Mouse (Mus musculus) embryonic facial prominence, embryonic 10.5 days (tissue): ENCODE results near the gene Baiap2. TPM values are rescaled to one million over a fixed set of nuclear protein-coding genes. Genes with fewer than 3 reads are reported as not detected.

ENCODE experiments used
- DNase-seq: peaks from one replicate; pipeline ENCODE4 v3.0.0-alpha.2; 2017; ENCODE audit warnings: low spot score
- H3K27ac ChIP-seq: fragments of 300-500 bp; sonication (generic); replicated peaks from 2 replicates; pipeline ENCODE4 v1.5.1; 2016; ENCODE audit warnings: mild to moderate bottlenecking
- H3K27me3 ChIP-seq: fragments of 300-500 bp; sonication (generic); replicated peaks from 2 replicates; pipeline ENCODE4 v1.6.1; 2016; ENCODE audit warnings: low read depth, mild to moderate bottlenecking; ENCODE audit not compliant: poor library complexity, severe bottlenecking
- H3K36me3 ChIP-seq: fragments of 300-500 bp; sonication (generic); replicated peaks from 2 replicates; pipeline ENCODE4 v1.6.1; 2016; ENCODE audit warnings: mild to moderate bottlenecking, moderate library complexity
- H3K4me1 ChIP-seq: fragments of 300-500 bp; sonication (generic); 2 replicates; pipeline ENCODE4 v1.6.1; 2016
- H3K4me3 ChIP-seq: fragments of 300-500 bp; sonication (generic); 2 replicates; pipeline ENCODE4 v1.5.1; 2016; ENCODE audit warnings: mild to moderate bottlenecking, moderate library complexity
- H3K9me3 ChIP-seq: fragments of 300-500 bp; sonication (generic); 2 replicates; pipeline ENCODE4 v1.6.1; 2016; ENCODE audit warnings: mild to moderate bottlenecking
- WGBS: fragments of 180-500 bp; shearing (Covaris S2); methylation state at CpG from one replicate; pipeline ENCODE4 v1.1.7; 2016; 5-methylcytosine and 5-hydroxymethylcytosine counted together
- polyA plus RNA-seq: library from polyadenylated mRNA; unstranded; fragments of >200 nt; fragmentation: Nextera tagmentation; extraction: Ambion mirVana; gene quantifications from 2 replicates; pipeline ENCODE4 v1.2.1, GENCODE M21; 2016

The Baiap2 gene
- 9.6 and 11.0 TPM in 2 replicates for polyA plus RNA-seq

DNA sequence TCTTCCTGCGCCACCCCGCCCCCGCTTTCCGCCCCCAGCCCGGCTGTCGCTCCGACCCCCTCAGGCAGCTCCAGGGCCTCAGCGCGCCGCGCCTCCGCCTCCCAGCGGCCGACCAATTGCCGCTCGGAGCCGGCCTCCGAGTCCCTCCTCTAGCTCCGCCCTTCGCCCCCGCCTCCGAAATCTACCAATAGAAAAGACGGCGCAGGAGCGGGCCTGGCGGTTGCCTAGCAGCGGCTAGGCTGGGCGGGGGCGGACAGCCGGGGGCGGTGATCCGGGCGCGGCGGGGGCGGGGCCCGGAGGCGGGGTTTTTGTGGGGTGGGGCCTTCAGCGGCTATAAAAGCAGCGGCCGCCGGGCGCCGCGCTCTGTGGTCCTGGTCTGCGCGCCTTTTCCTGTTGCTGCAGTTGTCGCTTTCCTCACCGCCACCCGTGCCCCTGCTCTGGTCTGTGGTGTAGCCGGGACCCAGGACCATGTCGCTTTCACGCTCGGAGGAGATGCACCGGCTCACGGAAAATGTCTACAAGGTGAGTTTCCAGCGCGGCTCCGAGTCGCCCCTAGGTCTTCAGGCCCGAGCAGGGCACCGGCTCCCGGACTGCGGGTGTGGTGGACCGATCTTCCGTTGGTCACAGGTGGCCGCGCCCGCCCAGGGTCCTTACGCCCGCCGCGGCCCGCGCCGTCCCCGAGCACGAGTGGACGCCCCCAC lies at the start of gene Baiap2:
Gene Baiap2 (plus strand): TSS at position 37 of the 701 bp plus-strand sequence.
- DNase-seq: peak; percentile 100
- no peaks in the 10 kb centered on the region for H3K9me3 ChIP-seq
- peak within 1 kb of the TSS; percentile 86 for H3K27ac ChIP-seq
- WGBS: under 1% methylated on average over 79 of the region's 79 CpGs
- no peaks in the 10 kb centered on the region for H3K36me3 ChIP-seq
- H3K4me3 ChIP-seq: peak within 1 kb of the TSS; percentile 72
- peaks cover 55% of the 10 kb centered on the region for H3K27me3 ChIP-seq
- H3K4me1 ChIP-seq: peaks cover 81% of the 10 kb centered on the region

DNA sequence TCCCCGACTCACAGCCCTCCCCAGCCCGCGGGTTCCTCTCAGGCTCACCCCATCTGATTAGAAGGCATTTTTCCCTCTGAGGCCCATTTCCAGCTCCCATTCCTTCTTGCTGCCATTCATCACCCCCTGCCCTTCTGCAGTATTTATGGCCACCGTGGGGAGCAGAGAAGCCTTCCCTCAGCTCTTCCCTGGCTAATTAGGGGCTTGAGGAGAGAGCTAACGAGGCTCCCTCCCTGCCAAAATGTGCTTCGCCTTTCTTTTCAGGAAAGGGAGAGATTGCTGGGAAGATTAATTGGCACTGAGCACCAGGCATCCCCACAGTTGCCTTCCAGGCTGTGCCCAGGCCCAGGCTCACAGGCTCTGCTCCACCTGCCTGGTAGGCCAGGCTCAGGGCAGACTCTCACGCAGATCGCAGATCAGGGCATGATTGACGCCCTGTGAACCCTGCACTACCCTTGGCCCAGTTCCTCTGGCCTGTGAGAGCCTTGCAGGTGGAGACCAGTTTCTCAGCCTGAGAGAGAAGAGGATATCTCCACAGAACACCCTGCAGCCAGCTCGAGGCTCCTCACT lies 48.8 kb upstream of the Baiap2 start:
- H3K4me3 ChIP-seq: no peak overlapping the region
- 76% methylated on average over 10 of the region's 10 CpGs for WGBS
- no peak for DNase-seq
- no peaks in the 10 kb centered on the region for H3K27me3 ChIP-seq
- H3K4me1 ChIP-seq: no peaks in the 10 kb centered on the region
- H3K27ac ChIP-seq: no peak overlapping the region
- H3K36me3 ChIP-seq: peaks cover 95% of the 10 kb centered on the region
- no peaks in the 10 kb centered on the region for H3K9me3 ChIP-seq

DNA sequence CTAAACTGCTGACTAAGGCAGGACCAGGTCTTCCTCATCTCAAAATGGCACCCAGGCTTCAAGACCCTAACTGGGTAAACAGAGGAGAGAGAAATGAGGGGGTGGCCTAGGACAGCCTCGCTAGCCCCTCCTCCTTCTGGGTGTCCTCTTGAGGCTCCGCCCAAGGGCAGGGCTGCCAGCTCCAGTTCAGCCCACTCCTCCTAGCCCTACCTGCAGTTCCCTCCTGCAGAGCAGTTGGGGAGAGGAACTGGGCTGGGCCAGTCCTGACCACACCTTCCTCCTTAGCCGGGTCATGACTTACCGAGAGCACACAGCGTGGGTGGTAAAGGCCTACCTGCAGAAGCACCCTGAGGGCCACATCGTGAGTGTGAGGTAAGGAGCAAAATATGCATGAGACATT lies 47.9 kb upstream of the Baiap2 start:
- no peak overlapping the region for H3K27ac ChIP-seq
- no peak overlapping the region for H3K4me3 ChIP-seq
- H3K36me3 ChIP-seq: peaks cover 95% of the 10 kb centered on the region
- WGBS: 62% methylated on average over 6 of the region's 6 CpGs
- no peaks in the 10 kb centered on the region for H3K4me1 ChIP-seq
- no peaks in the 10 kb centered on the region for H3K9me3 ChIP-seq
- H3K27me3 ChIP-seq: no peaks in the 10 kb centered on the region
- no peak for DNase-seq

DNA sequence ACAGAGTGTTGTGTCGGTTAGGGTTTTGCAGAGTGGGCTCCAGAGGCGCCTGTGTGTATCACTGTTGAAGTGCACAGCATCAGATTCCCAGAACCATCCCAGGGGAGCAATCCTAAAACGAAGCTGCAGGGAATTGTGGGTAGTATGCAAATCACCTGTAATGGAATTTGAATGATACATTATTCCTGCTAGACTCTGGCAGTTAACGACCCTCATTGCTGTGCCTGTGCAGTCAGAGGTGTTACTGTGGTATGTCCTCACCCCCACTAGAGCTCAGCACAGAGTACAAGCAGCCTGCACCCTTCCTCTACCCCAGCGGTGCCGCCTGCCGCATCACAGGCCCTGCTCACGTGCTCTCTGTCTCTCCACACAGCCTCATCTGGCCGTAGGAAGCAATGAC lies 45.5 kb upstream of the Baiap2 start:
- WGBS: 84% methylated on average over 9 of the region's 9 CpGs
- H3K27ac ChIP-seq: no peak overlapping the region
- no peak for DNase-seq

DNA sequence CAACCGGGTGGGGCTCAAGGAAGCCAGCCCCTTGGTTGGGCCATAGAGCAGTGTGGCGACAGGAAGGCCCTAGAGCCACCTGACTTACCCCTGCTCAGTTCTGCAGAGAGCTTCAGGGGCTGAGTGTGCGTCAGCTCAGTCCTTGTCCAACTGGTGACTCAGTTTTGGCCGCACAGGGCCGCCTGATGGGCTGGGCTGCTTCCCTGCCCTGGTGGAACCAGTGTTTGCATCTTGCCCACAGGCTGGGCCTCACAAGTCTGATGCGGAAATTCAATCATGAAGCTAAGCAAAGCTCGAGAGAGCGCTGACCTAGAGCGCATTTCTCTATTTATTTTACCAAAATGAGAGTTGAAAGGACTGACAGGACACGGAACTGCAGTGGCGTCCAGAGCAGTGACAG lies 43.6 kb upstream of the Baiap2 start:
- no peak for DNase-seq
- no peak overlapping the region for H3K4me3 ChIP-seq
- H3K36me3 ChIP-seq: peaks cover 56% of the 10 kb centered on the region
- no peaks in the 10 kb centered on the region for H3K9me3 ChIP-seq
- no peaks in the 10 kb centered on the region for H3K27me3 ChIP-seq
- whole genome bisulfite sequencing: 89% methylated on average over 11 of the region's 11 CpGs
- no peak overlapping the region for H3K27ac ChIP-seq
- no peaks in the 10 kb centered on the region for H3K4me1 ChIP-seq

More for the DNA sequence above, 45.5 kb upstream of the Baiap2 start:
- peaks cover 72% of the 10 kb centered on the region for H3K36me3 ChIP-seq
- no peaks in the 10 kb centered on the region for H3K9me3 ChIP-seq
- H3K27me3 ChIP-seq: no peaks in the 10 kb centered on the region
- H3K4me1 ChIP-seq: no peaks in the 10 kb centered on the region
- H3K4me3 ChIP-seq: no peak overlapping the region

DNA sequence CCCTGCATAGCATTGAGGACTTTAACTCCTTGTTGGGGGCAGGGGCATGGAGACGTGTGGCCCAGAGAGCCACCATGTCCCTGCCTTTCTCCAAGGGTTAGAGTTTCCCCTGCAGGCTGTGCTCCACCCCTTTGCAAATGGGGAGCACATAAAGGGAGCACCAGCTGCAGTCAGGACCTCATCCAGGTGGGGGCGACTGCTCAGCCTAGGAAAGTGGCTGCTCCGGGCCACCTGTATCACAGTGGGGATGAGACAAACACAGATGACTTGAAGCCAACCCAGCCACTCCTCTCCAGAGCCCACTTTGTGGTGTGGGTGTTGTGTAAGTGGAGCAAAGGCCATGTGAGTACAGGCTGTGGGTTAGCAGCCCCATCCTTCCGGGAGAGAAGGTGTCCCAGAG lies 41.4 kb upstream of the Baiap2 start:
- Histone ChIP-seq H3K4me1 (peaks cover 8% of the 10 kb centered on the region), H3K27ac (no peak overlapping the region), H3K27me3 (peaks cover 5% of the 10 kb centered on the region; the same call in 1 of the 2 replicates), H3K9me3 (no peaks in the 10 kb centered on the region), H3K4me3 (no peak overlapping the region), H3K36me3 (peaks cover 34% of the 10 kb centered on the region)
- DNase-seq: no peak
- WGBS: 76% methylated on average over 4 of the region's 4 CpGs

DNA sequence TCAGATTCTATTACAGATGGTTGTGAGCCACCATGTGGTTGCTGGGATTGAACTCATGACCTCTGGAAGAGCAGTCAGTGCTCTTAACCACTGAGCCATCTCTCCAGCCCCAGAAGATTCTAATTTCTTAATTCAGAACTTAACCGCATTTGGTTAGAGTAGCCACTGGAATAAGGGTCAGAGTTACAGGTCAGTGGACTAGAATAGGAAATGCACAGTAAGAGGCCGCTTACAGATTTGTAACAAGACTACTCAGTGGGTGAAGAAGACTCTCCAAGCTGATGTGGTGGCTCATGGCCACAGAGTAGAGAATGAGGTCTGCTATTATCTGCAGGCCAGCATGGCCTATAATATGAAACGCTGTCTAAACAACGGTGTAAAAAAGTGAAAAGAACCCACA lies 39.7 kb upstream of the Baiap2 start:
- peaks cover 18% of the 10 kb centered on the region for H3K36me3 ChIP-seq
- 87% methylated on average over 4 of the region's 4 CpGs for WGBS
- no peak for DNase-seq
- H3K4me1 ChIP-seq: peaks cover 8% of the 10 kb centered on the region
- H3K27ac ChIP-seq: no peak overlapping the region
- no peaks in the 10 kb centered on the region for H3K9me3 ChIP-seq
- H3K4me3 ChIP-seq: no peak overlapping the region
- peaks cover 13% of the 10 kb centered on the region; the same call in 1 of the 2 replicates for H3K27me3 ChIP-seq

DNA sequence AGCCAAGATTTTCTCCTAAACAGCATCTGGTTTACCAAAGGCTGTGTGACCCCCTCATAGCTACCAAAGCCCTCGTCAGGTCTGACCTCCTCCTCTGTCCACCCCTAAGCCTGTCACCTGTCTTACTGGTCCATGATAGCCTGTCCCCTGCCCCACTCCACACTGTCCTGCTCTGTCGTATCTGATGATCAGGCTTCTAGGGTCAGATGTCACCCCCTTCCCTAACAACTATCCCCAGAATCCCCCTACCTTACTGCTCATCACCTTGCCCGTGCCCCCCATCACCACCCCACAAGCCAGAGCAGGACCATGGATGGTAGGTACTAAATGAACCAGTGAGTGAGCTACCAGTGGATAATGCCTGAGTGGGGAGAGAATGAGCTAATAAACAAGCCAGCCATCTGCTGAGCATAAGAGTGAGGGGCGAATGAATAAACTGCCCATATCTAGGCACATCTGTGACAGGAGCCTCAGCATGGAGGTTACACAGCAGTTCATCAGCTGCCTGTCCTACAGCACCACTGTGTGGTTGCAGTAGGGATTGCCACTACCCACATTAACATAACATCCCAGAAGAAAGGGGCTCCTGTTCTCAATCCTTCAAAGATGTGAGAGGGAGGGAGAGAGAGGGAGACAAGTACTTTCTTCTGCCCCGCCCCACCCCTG lies 37.8 kb upstream of the Baiap2 start:
- H3K27ac ChIP-seq: no peak overlapping the region; the same call in 1 of the 2 replicates
- peak; percentile 75 for DNase-seq
- H3K4me3 ChIP-seq: no peak overlapping the region
- 31% methylated on average over 5 of the region's 5 CpGs for WGBS
- no peaks in the 10 kb centered on the region for H3K36me3 ChIP-seq
- no peaks in the 10 kb centered on the region for H3K9me3 ChIP-seq
- peaks cover 21% of the 10 kb centered on the region; the same call in 1 of the 2 replicates for H3K27me3 ChIP-seq
- H3K4me1 ChIP-seq: peaks cover 18% of the 10 kb centered on the region

DNA sequence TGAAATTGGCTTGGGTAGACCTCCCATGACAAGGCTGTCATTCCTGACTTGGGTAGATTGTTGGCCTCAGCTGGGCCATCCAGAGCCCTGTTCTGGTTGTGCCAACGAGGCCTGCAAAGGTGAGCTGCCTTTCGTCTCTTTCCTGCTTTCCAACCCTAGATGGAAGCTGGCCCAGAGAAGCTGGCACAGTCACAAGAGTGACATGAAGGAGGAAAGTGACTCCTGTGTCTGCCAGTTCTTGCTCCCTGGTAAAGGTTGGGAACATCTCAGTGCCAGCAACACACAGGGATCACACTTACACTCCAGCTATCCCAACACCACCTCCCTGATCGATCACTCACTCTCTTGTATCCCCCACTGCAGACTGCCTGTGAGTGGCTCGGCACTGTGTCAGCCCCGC lies 36.8 kb upstream of the Baiap2 start:
- Histone ChIP-seq H3K9me3 (no peaks in the 10 kb centered on the region), H3K36me3 (no peaks in the 10 kb centered on the region), H3K27ac (no peak overlapping the region), H3K4me1 (peaks cover 23% of the 10 kb centered on the region), H3K4me3 (no peak overlapping the region), H3K27me3 (peaks cover 21% of the 10 kb centered on the region; the same call in 1 of the 2 replicates)
- DNase-seq: no peak
- 85% methylated on average over 5 of the region's 5 CpGs for WGBS

DNA sequence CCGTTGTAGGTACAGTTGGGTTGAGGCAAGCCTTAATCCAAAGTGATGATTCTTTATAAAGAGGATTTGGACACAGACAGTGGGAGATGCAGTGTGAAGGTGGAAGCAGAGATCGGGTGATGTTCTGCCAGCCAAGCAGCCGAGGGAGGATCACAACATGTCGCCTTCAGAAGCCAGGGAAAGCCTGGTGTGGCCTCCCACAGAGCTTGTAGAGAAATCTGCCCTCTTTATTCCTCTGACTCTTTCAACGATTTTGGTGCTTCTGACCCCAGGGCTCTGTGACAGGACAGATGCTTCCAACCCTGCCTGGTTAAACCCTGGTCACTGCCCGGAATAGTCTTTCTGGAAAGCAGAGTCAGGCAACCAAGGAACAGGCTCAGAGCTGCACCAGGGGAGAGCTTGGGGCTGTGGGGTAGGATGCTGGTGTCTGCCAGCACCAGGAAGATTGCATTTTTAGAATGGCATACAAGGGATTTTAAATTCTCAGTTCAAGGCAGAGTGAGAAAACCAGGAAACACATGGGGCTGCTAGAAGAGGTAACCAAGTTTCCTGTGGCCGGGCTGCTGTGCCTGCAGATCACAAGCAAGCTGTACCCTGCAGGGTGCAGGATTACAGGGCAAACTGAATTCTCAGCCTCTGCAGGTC lies 35.4 kb upstream of the Baiap2 start:
- WGBS: 45% methylated on average over 7 of the region's 7 CpGs
- H3K27me3 ChIP-seq: peaks cover 21% of the 10 kb centered on the region; the same call in 1 of the 2 replicates
- H3K27ac ChIP-seq: no peak overlapping the region
- H3K36me3 ChIP-seq: no peaks in the 10 kb centered on the region
- H3K4me1 ChIP-seq: peaks cover 23% of the 10 kb centered on the region
- DNase-seq: no peak
- no peak overlapping the region for H3K4me3 ChIP-seq
- H3K9me3 ChIP-seq: no peaks in the 10 kb centered on the region

DNA sequence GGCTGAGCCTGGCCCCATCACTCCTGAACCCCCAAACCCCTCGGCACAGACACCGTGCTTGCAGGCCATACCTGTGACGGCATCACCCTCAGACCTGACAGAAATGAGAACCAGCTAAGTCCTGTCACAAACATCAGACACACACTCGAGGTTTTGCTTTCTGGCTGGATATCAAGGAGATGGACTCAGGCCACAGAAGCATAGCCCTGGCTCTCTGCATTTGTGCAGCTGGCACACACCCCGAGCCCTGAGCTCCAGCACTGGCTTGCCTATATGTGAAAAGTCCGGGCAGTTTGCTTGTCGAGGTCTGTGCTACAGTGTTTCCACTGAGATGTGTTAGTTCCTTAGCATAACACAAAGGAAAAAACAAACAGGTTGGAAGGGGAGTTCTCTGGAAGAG lies 34.9 kb upstream of the Baiap2 start:
- WGBS: 54% methylated on average over 7 of the region's 7 CpGs
- H3K4me3 ChIP-seq: no peak overlapping the region
- no peak overlapping the region for H3K27ac ChIP-seq
- no peak for DNase-seq
- peaks cover 27% of the 10 kb centered on the region for H3K4me1 ChIP-seq
- H3K9me3 ChIP-seq: no peaks in the 10 kb centered on the region
- H3K27me3 ChIP-seq: peaks cover 21% of the 10 kb centered on the region; the same call in 1 of the 2 replicates
- H3K36me3 ChIP-seq: no peaks in the 10 kb centered on the region

DNA sequence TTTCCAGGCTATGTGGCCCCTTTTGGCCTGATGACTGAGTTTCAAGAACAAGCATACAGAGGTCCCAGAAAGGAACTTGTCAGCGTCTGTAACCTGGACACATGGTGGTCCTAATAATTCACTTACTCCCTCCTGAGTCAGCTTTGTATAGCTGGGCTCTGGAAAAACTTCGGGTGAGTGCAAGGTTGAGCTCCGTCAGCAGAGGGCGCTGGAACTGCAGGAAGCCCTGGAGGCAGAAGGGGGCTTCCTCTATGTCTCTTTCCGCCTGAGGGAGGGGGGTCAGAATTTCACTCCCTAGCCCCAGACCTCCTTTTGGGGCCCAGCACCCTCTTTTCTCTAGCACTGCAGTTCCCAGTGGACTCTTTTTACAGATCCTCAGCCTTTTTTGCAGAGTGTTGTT lies 33.1 kb upstream of the Baiap2 start:
- DNase-seq: peak; percentile 82
- Histone ChIP-seq H3K9me3 (no peaks in the 10 kb centered on the region), H3K36me3 (no peaks in the 10 kb centered on the region), H3K27ac (peak overlapping the region; percentile 57), H3K4me3 (peak overlapping the region; percentile 30; the same call in 1 of the 2 replicates), H3K4me1 (peaks cover 40% of the 10 kb centered on the region), H3K27me3 (peaks cover 21% of the 10 kb centered on the region; the same call in 1 of the 2 replicates)
- WGBS: 2% methylated on average over 5 of the region's 5 CpGs
